Mouse (Mus musculus) limb, embryonic 15.5 days (tissue): Measurements from ENCODE around the gene Dclk3. TPM values are rescaled to one million over a fixed set of nuclear protein-coding genes. Genes with fewer than 3 reads are reported as not detected.

Experiments used
- ATAC-seq: fragments of 200-750 bp; cut with Nextera tagmentation; 2 replicates; pipeline ENCODE4 v1.8.0; 2017; ENCODE audit warnings: low read depth, moderate TSS enrichment; ENCODE audit not compliant: insufficient number of reproducible peaks, low FRiP score, low TSS enrichment
- H3K27ac ChIP-seq: fragments of 300-500 bp; sonication (generic); 2 replicates; pipeline ENCODE4 v1.5.1; 2015; ENCODE audit warnings: moderate library complexity, mild to moderate bottlenecking, inconsistent platforms
- H3K27me3 ChIP-seq: fragments of 300-500 bp; sonication (generic); 2 replicates; pipeline ENCODE4 v1.6.1; 2015; ENCODE audit warnings: inconsistent platforms
- H3K36me3 ChIP-seq: fragments of 300-500 bp; sonication (generic); 2 replicates; pipeline ENCODE4 v1.6.1; 2015; ENCODE audit warnings: inconsistent platforms
- H3K4me1 ChIP-seq: fragments of 300-500 bp; sonication (generic); 2 replicates; pipeline ENCODE4 v1.6.1; 2015; ENCODE audit warnings: inconsistent platforms
- H3K4me2 ChIP-seq: fragments of 300-500 bp; sonication (generic); 2 replicates; pipeline ENCODE4 v1.6.1; 2015; ENCODE audit warnings: mild to moderate bottlenecking, inconsistent platforms
- H3K4me3 ChIP-seq: fragments of 300-500 bp; sonication (generic); 2 replicates; pipeline ENCODE4 v1.5.1; 2015; ENCODE audit warnings: mild to moderate bottlenecking, inconsistent platforms
- H3K9ac ChIP-seq: fragments of 300-500 bp; sonication (generic); 2 replicates; pipeline ENCODE4 v1.6.1; 2015; ENCODE audit warnings: inconsistent platforms
- H3K9me3 ChIP-seq: fragments of 300-500 bp; sonication (generic); 2 replicates; pipeline ENCODE4 v1.6.1; 2016; ENCODE audit warnings: inconsistent platforms
- WGBS: fragments of 180-500 bp; shearing (Covaris S2); methylation state at CpG from one replicate; pipeline ENCODE4 v1.1.7; 2015; 5-methylcytosine and 5-hydroxymethylcytosine counted together
- polyA plus RNA-seq: library from polyadenylated mRNA; unstranded; fragments of >200 nt; fragmentation: Nextera tagmentation; extraction: Ambion mirVana; gene quantifications from 2 replicates; pipeline ENCODE4 v1.2.1, GENCODE M21; 2015

Dclk3 gene
- polyA plus RNA-seq, 1 experiment from 2014 or later: 0.44 TPM

DNA sequence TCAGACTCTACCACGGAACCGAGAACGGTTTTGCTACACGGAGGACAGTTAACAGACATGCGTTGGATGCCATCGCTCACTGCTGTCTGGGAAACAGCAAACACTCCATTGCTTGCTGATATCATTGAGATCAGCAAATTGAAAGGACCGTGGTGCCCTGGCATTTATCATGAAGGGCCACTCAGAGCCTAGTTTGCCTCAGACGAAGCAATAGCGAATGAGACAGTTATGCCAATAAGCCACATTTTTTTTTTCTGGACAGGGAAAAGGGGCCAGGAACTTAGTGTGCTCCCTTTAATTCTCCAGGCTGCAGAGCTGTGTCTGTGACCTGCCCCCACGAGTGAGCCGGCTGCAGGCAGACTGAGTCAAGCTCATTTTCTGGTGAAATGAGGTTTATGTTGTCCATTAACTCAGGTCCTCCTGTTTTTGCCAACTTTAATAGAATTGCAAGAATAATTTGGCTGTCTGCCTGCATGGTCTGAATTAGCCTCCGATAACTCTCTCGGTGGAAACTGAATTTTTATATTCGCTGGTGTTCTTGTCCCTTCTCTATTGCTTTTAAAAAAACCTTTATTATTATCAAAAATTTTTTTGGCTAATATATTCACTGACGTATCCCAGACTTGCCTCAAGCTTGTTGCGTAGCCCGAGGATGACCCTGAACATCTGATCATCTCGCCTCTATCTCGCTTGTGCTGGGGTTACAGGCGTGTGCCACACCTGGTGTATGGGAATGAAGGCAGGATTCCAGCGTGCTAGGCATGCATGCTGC is 35.0 kb downstream of the Dclk3 start:
- 52% methylated on average over 21 of the region's 21 CpGs for WGBS

GRCm38 (mm10) chr9:111474458-111474745 is 35.5 kb downstream of the Dclk3 start:
- Histone ChIP-seq H3K4me2 (no peak overlapping the region), H3K36me3 (no peaks in the 10 kb centered on the region), H3K9ac (no peak overlapping the region), H3K4me1 (peaks cover 6% of the 10 kb centered on the region; the same call in 1 of the 2 replicates), H3K4me3 (no peak overlapping the region), H3K27me3 (no peaks in the 10 kb centered on the region), H3K9me3 (no peaks in the 10 kb centered on the region), H3K27ac (no peak overlapping the region)
- no peak for ATAC-seq
- WGBS: 62% methylated on average over 3 of the region's 3 CpGs

More for the DNA sequence above, 35.0 kb downstream of the Dclk3 start:
- no peaks in the 10 kb centered on the region for H3K9me3 ChIP-seq
- H3K4me2 ChIP-seq: no peak overlapping the region
- no peaks in the 10 kb centered on the region for H3K36me3 ChIP-seq
- no peak for ATAC-seq
- peaks cover 6% of the 10 kb centered on the region; the same call in 1 of the 2 replicates for H3K4me1 ChIP-seq
- H3K27me3 ChIP-seq: no peaks in the 10 kb centered on the region
- H3K27ac ChIP-seq: no peak overlapping the region
- no peak overlapping the region for H3K4me3 ChIP-seq
- no peak overlapping the region for H3K9ac ChIP-seq

- no peak overlapping the region for H3K4me2 ChIP-seq
- H3K9me3 ChIP-seq: no peaks in the 10 kb centered on the region
- WGBS: 88% methylated on average over 3 of the region's 3 CpGs
- H3K36me3 ChIP-seq: no peaks in the 10 kb centered on the region
- H3K27me3 ChIP-seq: no peaks in the 10 kb centered on the region
- no peak for ATAC-seq
- H3K9ac ChIP-seq: no peak overlapping the region
- no peak overlapping the region for H3K27ac ChIP-seq
- peaks cover 6% of the 10 kb centered on the region; the same call in 1 of the 2 replicates for H3K4me1 ChIP-seq
- no peak overlapping the region for H3K4me3 ChIP-seq
Observed at GRCm38 (mm10) chr9:111475281-111475680, 36.4 kb downstream of the Dclk3 start.

- no peaks in the 10 kb centered on the region for H3K27me3 ChIP-seq
- no peak overlapping the region for H3K27ac ChIP-seq
- no peaks in the 10 kb centered on the region for H3K9me3 ChIP-seq
- no peak overlapping the region for H3K9ac ChIP-seq
- no peak overlapping the region for H3K4me3 ChIP-seq
- ATAC-seq: no peak
- peaks cover 6% of the 10 kb centered on the region; the same call in 1 of the 2 replicates for H3K4me1 ChIP-seq
- no peak overlapping the region for H3K4me2 ChIP-seq
- no peaks in the 10 kb centered on the region for H3K36me3 ChIP-seq
- WGBS: 56% methylated on average over 4 of the region's 4 CpGs
Observed at GRCm38 (mm10) chr9:111475973-111476372, 37.1 kb downstream of the Dclk3 start.

- ATAC-seq: no peak
- Histone ChIP-seq H3K4me3 (no peak overlapping the region), H3K27ac (no peak overlapping the region), H3K9ac (no peak overlapping the region), H3K4me1 (peaks cover 6% of the 10 kb centered on the region; the same call in 1 of the 2 replicates), H3K9me3 (no peaks in the 10 kb centered on the region), H3K27me3 (no peaks in the 10 kb centered on the region), H3K4me2 (no peak overlapping the region), H3K36me3 (no peaks in the 10 kb centered on the region)
- 71% methylated on average over 6 of the region's 6 CpGs for WGBS
Observed at GRCm38 (mm10) chr9:111476479-111477016, 37.7 kb downstream of the Dclk3 start.

- no peak overlapping the region for H3K4me2 ChIP-seq
- no peaks in the 10 kb centered on the region for H3K9me3 ChIP-seq
- no peak overlapping the region for H3K9ac ChIP-seq
- H3K36me3 ChIP-seq: no peaks in the 10 kb centered on the region
- no peak overlapping the region for H3K4me3 ChIP-seq
- no peaks in the 10 kb centered on the region for H3K27me3 ChIP-seq
- no peak for ATAC-seq
- H3K4me1 ChIP-seq: peaks cover 6% of the 10 kb centered on the region; the same call in 1 of the 2 replicates
- 61% methylated on average over 7 of the region's 7 CpGs for WGBS
- no peak overlapping the region for H3K27ac ChIP-seq
Observed at GRCm38 (mm10) chr9:111478853-111479490, 40.1 kb downstream of the Dclk3 start.

- H3K27me3 ChIP-seq: no peaks in the 10 kb centered on the region
- H3K27ac ChIP-seq: no peak overlapping the region
- H3K36me3 ChIP-seq: no peaks in the 10 kb centered on the region
- ATAC-seq: no peak
- H3K4me1 ChIP-seq: peaks cover 3% of the 10 kb centered on the region; the same call in 1 of the 2 replicates
- 89% methylated on average over 3 of the region's 3 CpGs for WGBS
- no peak overlapping the region for H3K9ac ChIP-seq
- H3K4me2 ChIP-seq: no peak overlapping the region
- H3K9me3 ChIP-seq: no peaks in the 10 kb centered on the region
- no peak overlapping the region for H3K4me3 ChIP-seq
Observed at GRCm38 (mm10) chr9:111481011-111481410, 42.1 kb downstream of the Dclk3 start.

DNA sequence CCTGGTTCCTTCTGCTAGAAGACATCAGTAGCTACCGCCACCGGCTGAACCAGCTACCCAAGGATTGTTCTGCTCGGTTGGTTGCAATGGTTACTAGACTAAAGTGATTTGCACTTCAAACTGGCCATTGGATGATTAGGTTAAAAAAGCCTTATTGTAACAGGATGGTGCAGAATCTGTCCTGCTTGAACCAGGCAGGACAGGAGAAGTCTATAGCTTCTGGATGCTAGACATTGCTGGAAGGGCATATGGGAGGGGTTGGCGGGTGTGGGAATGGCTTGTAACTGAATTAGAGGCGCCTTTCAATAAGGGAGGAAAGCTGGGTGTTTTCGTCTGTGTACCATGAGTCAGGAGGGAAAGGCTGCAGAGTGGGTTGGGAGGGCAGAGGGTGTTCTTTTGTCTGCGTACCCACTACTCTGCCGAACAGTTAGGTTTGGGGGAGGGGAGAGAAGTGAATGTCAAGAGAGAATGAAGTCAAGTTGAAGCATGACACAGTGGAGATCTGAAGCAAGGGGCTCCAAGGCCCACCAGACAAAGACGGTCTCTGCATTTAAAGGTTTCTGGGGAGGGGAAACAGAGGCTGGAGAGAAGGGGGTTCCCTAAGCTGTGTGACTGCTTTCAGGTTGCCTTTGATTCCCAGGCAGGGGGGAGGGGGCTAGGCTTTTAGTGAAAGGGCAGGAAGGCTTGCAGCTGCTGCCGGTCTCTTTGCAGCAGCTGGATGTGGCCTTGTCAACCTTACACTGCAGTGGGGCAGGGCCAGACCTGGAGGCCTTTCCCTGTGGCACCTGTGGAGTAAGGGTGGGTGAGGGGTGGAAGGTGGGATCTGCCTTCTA is 48.0 kb downstream of the Dclk3 start:
- no peaks in the 10 kb centered on the region for H3K36me3 ChIP-seq
- no peak for ATAC-seq
- H3K9me3 ChIP-seq: no peaks in the 10 kb centered on the region
- H3K27me3 ChIP-seq: 0 out of 2 replicates have a peak, but pooled peaks cover 5% of the 10 kb centered on the region
- H3K4me2 ChIP-seq: no peak overlapping the region
- H3K4me3 ChIP-seq: no peak overlapping the region
- no peak overlapping the region for H3K9ac ChIP-seq
- no peak overlapping the region for H3K27ac ChIP-seq
- 60% methylated on average over 10 of the region's 10 CpGs for WGBS
- no peaks in the 10 kb centered on the region for H3K4me1 ChIP-seq

- Histone ChIP-seq H3K9ac (no peak overlapping the region), H3K27me3 (0 out of 2 replicates have a peak, but pooled peaks cover 5% of the 10 kb centered on the region), H3K4me2 (no peak overlapping the region), H3K36me3 (no peaks in the 10 kb centered on the region), H3K27ac (no peak overlapping the region), H3K4me3 (no peak overlapping the region), H3K4me1 (no peaks in the 10 kb centered on the region), H3K9me3 (no peaks in the 10 kb centered on the region)
- ATAC-seq: no peak
- 11% methylated on average over 8 of the region's 8 CpGs for WGBS
Observed at GRCm38 (mm10) chr9:111490583-111490982, 51.7 kb downstream of the Dclk3 start.

DNA sequence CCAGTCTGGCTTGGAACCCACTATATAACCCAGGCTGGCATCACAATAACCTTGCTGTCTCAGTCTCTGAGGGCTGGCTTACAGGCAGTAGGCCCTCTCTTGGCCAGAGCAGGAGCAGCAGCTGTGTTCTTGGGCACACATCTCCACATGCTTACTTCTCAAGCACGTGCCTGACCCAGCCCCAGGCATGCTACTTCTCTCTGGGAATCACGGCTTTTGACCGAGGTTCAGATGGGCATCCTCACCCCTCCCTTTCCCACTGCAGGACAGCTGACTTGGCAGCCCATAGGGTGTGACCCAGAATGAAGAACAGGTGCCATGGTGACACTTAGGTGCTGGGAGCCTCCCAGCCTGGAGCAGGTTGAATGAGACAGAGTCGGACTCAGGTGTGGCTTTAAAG is 52.4 kb downstream of the Dclk3 start:
- no peak overlapping the region for H3K4me2 ChIP-seq
- no peak for ATAC-seq
- no peaks in the 10 kb centered on the region for H3K4me1 ChIP-seq
- 0 out of 2 replicates have a peak, but pooled peaks cover 5% of the 10 kb centered on the region for H3K27me3 ChIP-seq
- H3K36me3 ChIP-seq: no peaks in the 10 kb centered on the region
- no peak overlapping the region for H3K4me3 ChIP-seq
- H3K9me3 ChIP-seq: no peaks in the 10 kb centered on the region
- H3K27ac ChIP-seq: no peak overlapping the region
- WGBS: 28% methylated on average over 4 of the region's 4 CpGs
- no peak overlapping the region for H3K9ac ChIP-seq

- WGBS: 47% methylated on average over 5 of the region's 5 CpGs
- H3K9me3 ChIP-seq: no peaks in the 10 kb centered on the region
- no peak overlapping the region for H3K4me3 ChIP-seq
- ATAC-seq: no peak
- H3K36me3 ChIP-seq: no peaks in the 10 kb centered on the region
- H3K27ac ChIP-seq: no peak overlapping the region
- no peaks in the 10 kb centered on the region for H3K4me1 ChIP-seq
- H3K9ac ChIP-seq: no peak overlapping the region
- 0 out of 2 replicates have a peak, but pooled peaks cover 5% of the 10 kb centered on the region for H3K27me3 ChIP-seq
- no peak overlapping the region for H3K4me2 ChIP-seq
Observed at GRCm38 (mm10) chr9:111493490-111493889, 54.6 kb downstream of the Dclk3 start.
